Mouse (Mus musculus): ENCODE measurements around the gene Zfp846. TPM values are rescaled to one million over a fixed set of nuclear protein-coding genes. Genes with fewer than 3 reads are reported as not detected.

The Zfp846 gene
- total RNA-seq, 2 experiments from 2014 or later, result 4.7 to 9.5 TPM

DNA sequence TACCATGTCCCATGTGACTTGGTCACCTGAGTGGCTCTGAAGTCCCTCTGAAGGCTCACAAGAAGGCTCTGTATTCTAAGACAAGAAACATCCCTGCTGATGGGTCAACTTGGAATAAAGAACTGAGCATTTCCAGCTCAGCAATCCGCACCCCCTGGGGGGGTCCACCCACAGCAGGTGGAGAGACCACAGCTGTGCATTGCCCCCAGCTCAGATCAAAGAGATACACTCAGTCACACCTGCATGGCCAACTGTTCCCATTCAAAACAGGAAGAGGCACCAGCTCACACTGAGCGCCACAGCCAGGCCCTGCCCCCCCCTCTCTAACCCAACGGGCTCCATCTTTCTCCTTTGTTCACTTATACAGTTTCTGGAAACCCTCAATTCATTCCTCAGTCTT is 55.2 kb downstream of the Zfp846 start:
- no peak for ATAC-seq (replicated peaks; ENCODE audit: poor library complexity)

- no peak for ATAC-seq (replicated peaks; ENCODE audit: poor library complexity)
Measured at GRCm38 (mm10) chr9:20636790-20637189, 55.7 kb downstream of the Zfp846 start.

GRCm38 (mm10) chr9:20638552-20638951 is 57.5 kb downstream of the Zfp846 start:
- ATAC-seq (replicated peaks; ENCODE audit: poor library complexity), result no peak

- no peak for ATAC-seq (replicated peaks; ENCODE audit: poor library complexity)
Measured at GRCm38 (mm10) chr9:20639486-20639885, 58.4 kb downstream of the Zfp846 start.

GRCm38 (mm10) chr9:20641501-20641900 is 60.4 kb downstream of the Zfp846 start:
- no peak for ATAC-seq (replicated peaks; ENCODE audit: poor library complexity)

DNA sequence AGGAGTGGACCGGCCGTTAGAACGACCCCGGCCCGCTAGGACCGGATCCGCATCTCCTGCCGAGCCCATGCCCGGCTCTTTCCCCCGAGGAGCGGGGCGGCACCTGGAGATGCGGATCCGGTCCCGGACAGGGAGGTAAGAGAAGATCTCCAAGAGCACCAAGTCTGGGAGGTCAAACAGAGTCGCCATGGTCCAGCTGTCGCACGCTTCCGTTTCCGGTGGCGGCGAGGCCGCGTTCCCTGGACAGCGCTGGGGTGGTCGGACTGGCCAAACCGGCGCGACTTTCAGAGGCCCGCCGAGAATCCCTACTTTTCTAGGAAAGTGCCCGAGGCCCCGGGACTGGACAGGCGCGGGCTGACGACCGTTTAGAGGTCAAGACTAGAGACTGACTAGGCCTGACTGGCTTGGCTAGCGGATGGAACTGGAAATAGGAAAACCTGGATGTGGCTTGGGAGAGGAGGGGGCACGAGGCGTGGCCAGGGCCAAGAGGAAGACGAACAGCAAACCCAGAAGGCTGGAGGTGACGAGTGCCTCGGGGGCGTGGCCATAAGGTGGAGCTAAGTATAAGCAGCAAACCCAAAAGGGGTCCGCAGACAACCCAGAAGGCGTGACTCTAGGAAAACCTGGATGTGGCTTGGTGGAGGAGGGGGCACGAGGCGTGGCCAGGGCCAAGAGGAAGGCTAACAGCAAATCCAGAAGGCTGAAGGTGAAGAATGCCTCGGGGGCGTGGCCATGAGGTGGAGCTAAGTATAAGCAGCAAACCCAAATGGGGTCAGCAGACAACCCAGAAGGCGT is 61.2 kb downstream of the Zfp846 start, which contains the start of gene Ubl5:
Gene Ubl5 (plus strand): TSS at position 778 of the 795 bp plus-strand sequence.
- peak; percentile 48 for ATAC-seq (replicated peaks; ENCODE audit: poor library complexity)

DNA sequence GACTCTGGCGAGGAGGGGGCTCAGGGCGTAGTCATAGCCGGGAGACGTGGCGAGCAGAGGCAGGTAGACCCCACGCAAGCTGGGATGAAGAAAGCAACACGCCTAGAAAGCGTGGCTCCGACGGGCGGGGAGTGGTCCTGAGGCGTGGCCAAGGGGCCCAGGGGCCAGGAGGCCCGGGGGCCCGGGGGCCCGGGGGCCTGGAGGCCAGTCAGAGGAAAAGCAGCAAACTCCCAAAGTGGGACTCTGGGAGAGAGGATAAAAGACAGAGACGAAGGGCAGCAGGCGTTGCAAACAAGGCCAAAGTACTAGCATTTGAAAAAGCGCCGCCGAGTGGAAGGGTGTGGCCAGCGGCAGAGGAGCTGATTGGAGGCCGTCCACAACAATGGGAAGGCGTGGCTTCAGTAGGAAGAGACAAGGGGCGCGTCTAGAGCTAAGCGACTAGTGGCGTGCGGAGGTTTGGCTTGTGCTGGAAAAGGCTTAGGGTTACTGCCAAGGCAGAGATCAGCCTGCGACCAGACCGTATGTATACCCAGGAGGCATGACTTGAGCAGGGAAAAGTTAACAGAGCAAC is 61.9 kb downstream of the Zfp846 start:
- ATAC-seq (replicated peaks; ENCODE audit: poor library complexity), result peak; percentile 79

DNA sequence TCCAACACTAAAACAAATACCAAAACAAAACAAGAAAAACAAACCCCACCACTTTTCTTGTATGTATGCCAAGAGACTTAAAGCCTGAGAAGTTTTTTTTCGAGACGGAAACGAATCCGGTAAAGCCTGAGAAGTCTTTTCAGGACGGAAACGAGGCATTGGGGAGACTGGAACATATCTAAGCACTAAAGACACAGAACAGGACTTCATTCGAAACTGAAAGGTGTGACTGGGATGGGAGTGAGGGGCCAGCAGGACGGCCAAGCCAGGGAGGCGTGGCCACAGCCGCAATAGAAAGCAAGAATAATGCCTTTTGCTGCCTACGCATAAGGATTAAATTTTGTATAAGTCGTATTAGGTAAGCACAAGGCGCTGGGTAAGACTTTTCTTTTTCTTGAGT is 62.7 kb downstream of the Zfp846 start:
- ATAC-seq (replicated peaks; ENCODE audit: poor library complexity), result no peak

DNA sequence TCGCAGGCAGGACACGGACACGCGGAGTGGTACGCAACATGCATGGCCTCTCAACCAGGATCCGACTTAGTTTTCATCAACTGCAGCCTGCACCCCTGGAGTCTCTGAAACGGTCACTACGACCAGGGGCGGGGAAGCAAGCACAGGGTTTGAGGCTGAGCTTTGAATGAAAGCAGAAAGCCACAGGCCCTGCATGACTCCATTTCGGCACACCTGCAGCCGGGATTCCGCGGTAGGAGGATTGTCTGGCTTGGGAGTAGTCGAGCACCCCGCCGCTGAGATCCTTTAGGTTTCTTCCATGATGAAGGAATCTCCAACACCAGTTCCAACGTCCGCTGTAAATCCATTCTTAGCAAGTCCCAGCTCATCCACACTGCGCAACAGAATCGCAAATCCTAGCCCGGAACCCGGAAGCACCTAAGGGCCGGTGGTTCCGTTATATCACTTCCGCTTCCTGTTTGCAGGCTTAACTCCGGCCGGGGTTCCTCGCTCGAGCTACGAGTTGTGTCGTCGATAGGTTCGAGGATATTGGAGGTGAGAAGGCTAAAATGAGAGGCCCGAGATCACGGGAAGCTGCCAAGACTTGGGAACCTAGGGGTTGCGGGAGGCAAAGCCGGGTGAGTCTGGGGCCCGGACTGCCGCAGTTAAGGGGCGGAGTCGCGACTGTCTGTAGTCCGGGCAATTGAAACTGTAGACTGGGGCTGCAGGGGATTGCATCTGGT is 63.4 kb downstream of the Zfp846 start, which contains the start of gene Fbxl12:
Gene Fbxl12 (minus strand): TSS at position 408 of the 722 bp plus-strand sequence.
- ATAC-seq (replicated peaks; ENCODE audit: poor library complexity), result peak; percentile 65

- ATAC-seq (replicated peaks; ENCODE audit: poor library complexity), result peak; percentile 32
Measured at GRCm38 (mm10) chr9:20645121-20645520, 64.0 kb downstream of the Zfp846 start.

DNA sequence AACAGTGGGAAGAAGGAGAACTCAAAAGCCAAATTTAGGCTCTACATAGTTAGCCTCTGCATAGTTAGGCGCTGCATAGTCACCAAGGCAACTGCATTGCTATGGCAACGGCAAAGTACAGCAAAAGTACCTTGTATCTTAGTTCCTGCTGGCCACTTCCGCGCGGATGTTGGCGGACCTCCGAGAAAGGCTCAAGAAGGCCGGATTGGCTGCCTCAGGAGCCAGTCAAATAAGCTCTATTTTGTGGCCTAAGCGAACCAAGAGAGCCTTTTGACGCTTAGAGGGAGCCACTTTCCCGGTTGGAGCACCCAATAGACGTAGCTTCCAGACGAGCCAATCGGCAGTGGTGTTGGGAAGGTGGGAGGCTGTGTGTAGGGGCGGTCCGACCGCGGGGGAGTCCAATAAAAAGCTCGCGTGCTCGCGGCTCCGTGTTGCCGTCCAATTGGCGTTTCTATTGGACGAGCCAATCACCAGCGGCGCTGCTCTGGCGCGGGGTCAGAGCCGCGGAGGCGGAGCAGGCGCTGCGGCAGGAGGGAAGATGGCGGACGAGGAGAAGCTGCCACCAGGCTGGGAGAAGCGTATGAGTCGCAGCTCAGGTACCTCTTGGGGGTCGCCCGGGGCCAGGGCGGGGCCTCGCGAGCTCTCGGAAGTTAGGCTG is 70.6 kb downstream of the Zfp846 start, which contains the start of gene Pin1:
Gene Pin1 (plus strand): TSS at position 494 of the 658 bp plus-strand sequence.
- ATAC-seq (replicated peaks; ENCODE audit: poor library complexity), result peak; percentile 92

- peak; percentile 9 for ATAC-seq (replicated peaks; ENCODE audit: poor library complexity)
Measured at GRCm38 (mm10) chr9:20652260-20652658, 71.2 kb downstream of the Zfp846 start.

GRCm38 (mm10) chr9:20653859-20654258 is 72.8 kb downstream of the Zfp846 start:
- no peak for ATAC-seq (replicated peaks; ENCODE audit: poor library complexity)

Other genes starting within 250 kb of the Zfp846 start
- not detected in 2 replicates for gene Olfr18, start 245.2 kb upstream of the Zfp846 start, total RNA-seq (2015)
- gene Olfr18, start 245.2 kb upstream of the Zfp846 start, total RNA-seq (2017), result not detected in 2 replicates
- 16.1 and 20.4 TPM in 2 replicates for gene Zfp560, start 196.1 kb upstream of the Zfp846 start, total RNA-seq (2015)
- 8.5 and 13.5 TPM in 2 replicates for gene Zfp560, start 196.1 kb upstream of the Zfp846 start, total RNA-seq (2017)
- 24.9 and 26.3 TPM in 2 replicates for gene Zfp26, start 121.1 kb upstream of the Zfp846 start, total RNA-seq (2015)
- gene Zfp26, start 121.1 kb upstream of the Zfp846 start, total RNA-seq (2017), result 16.2 and 61.3 TPM in 2 replicates
- gene Zfp426, start 88.5 kb upstream of the Zfp846 start, total RNA-seq (2015), result 20.2 and 22.4 TPM in 2 replicates
- 22.5 and 28.4 TPM in 2 replicates for gene Zfp426, start 88.5 kb upstream of the Zfp846 start, total RNA-seq (2017)
- 40.6 and 48.8 TPM in 2 replicates for gene Zfp266, start 59.9 kb upstream of the Zfp846 start, total RNA-seq (2015)
- 34.6 and 43.3 TPM in 2 replicates for gene Zfp266, start 59.9 kb upstream of the Zfp846 start, total RNA-seq (2017)
- gene Ubl5, start 61.6 kb downstream of the Zfp846 start, total RNA-seq (2015), result 420 and 464 TPM in 2 replicates
- 94.8 and 151 TPM in 2 replicates for gene Ubl5, start 61.6 kb downstream of the Zfp846 start, total RNA-seq (2017)
- 8.3 and 17.3 TPM in 2 replicates for gene Fbxl12, start 63.5 kb downstream of the Zfp846 start, total RNA-seq (2015)
- gene Fbxl12, start 63.5 kb downstream of the Zfp846 start, total RNA-seq (2017), result 4.2 and 6.4 TPM in 2 replicates
- gene Pin1, start 70.8 kb downstream of the Zfp846 start, total RNA-seq (2015), result 14.7 and 18.5 TPM in 2 replicates
- 14.7 and 19.1 TPM in 2 replicates for gene Pin1, start 70.8 kb downstream of the Zfp846 start, total RNA-seq (2017)
- 0.27 and 0.32 TPM in 2 replicates for gene Olfm2, start 165.1 kb downstream of the Zfp846 start, total RNA-seq (2015)
- gene Olfm2, start 165.1 kb downstream of the Zfp846 start, total RNA-seq (2017), result 0.34 TPM in 1 of 2 replicates, not detected in the other
- gene Col5a3, start 233.8 kb downstream of the Zfp846 start, total RNA-seq (2015), result 0.37 and 0.42 TPM in 2 replicates
- gene Col5a3, start 233.8 kb downstream of the Zfp846 start, total RNA-seq (2017), result 0.29 and 0.54 TPM in 2 replicates
- not detected in 2 replicates for gene Rdh8, start 237.2 kb downstream of the Zfp846 start, total RNA-seq (2015)
- not detected in 2 replicates for gene Rdh8, start 237.2 kb downstream of the Zfp846 start, total RNA-seq (2017)